Mouse (Mus musculus): ENCODE measurements at regions not wholly inside any gene's neighbourhood (a gene's known extent, or its start where the extent isn't known, plus 50 kb on each side); places are given as distances from the start of the nearest gene placed in this dataset.

- WGBS = 89% methylated on average over 5 of the region's 5 CpGs
- H3K27ac ChIP-seq (ENCODE audit: low read depth, low read length) = no peak overlapping the region
Observed at GRCm38 (mm10) chr16:52513546-52514409, 59.9 kb upstream of the Alcam start.

GRCm38 (mm10) chr16:52508633-52509379 is 54.9 kb upstream of the Alcam start:
- peak; percentile 64 for DNase-seq (ENCODE audit: low spot score)

More at GRCm38 (mm10) chr16:52513546-52514409, 59.9 kb upstream of the Alcam start:
- no peak overlapping the region for H3K9ac ChIP-seq (ENCODE audit: low read length)
- no peaks in the 10 kb centered on the region for H3K27me3 ChIP-seq (replicated peaks; ENCODE audit: control insufficient read depth, insufficient read depth, low read length)
- H3K4me3 ChIP-seq (ENCODE audit: low read depth, low read length) = no peak overlapping the region
- DNase-seq (ENCODE audit: low spot score) = no peak
- no peak for ATAC-seq
- H3K9me3 ChIP-seq (replicated peaks; ENCODE audit: control insufficient read depth, low read length) = no peaks in the 10 kb centered on the region
- no peaks in the 10 kb centered on the region for H3K4me1 ChIP-seq (ENCODE audit: control insufficient read depth, insufficient read depth, low read length)
- H3K4me2 ChIP-seq (ENCODE audit: low read length) = no peak overlapping the region
- no peaks in the 10 kb centered on the region for H3K36me3 ChIP-seq (ENCODE audit: control insufficient read depth, insufficient read depth, low read length)

More at GRCm38 (mm10) chr16:52508633-52509379, 54.9 kb upstream of the Alcam start:
- H3K4me2 ChIP-seq (ENCODE audit: low read length) = no peak overlapping the region
- H3K9me3 ChIP-seq (replicated peaks; ENCODE audit: control insufficient read depth, low read length) = no peaks in the 10 kb centered on the region
- ATAC-seq = peak; percentile 66
- no peaks in the 10 kb centered on the region for H3K36me3 ChIP-seq (ENCODE audit: control insufficient read depth, insufficient read depth, low read length)
- 62% methylated on average over 10 of the region's 10 CpGs for WGBS
- H3K27me3 ChIP-seq (replicated peaks; ENCODE audit: control insufficient read depth, insufficient read depth, low read length) = no peaks in the 10 kb centered on the region
- no peak overlapping the region for H3K9ac ChIP-seq (ENCODE audit: low read length)
- no peak overlapping the region for H3K4me3 ChIP-seq (ENCODE audit: low read depth, low read length)
- H3K27ac ChIP-seq (ENCODE audit: low read depth, low read length) = no peak overlapping the region
- H3K4me1 ChIP-seq (ENCODE audit: control insufficient read depth, insufficient read depth, low read length) = no peaks in the 10 kb centered on the region

Data from forebrain, embryonic 14.5 days (tissue).